Mouse (Mus musculus): ENCODE results near the gene Tmem259. TPM values are rescaled to one million over a fixed set of nuclear protein-coding genes. Genes with fewer than 3 reads are reported as not detected.

Gene Tmem259
- polyA plus RNA-seq, 1 experiment from 2014 or later: 7.0 TPM

DNA sequence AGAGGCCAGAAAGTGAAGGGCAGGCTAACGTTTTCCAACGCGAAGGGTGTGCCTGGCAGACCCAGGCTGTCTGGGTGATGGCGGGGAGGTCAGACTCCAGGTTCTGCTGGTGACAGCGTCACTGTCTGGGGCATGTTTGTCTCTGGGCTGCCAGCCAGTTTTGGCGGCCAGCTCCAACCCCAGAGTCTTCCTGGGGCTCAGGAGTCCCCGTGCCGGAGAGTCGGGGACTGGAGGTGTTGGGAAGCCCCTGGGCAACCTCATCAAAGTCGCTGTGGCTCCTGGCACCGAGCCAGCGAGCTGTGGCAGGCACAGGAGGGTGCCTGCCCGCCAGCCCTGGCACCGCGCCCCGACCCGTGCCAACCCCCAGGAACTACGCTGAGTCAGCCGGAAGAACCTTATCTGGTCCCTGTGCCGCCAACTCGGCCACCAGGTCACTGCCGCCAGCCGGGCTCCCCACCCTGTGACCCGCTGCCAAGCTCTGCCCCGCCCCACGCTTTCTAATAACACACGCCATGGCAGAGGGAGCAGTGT lies 47.2 kb downstream of the Tmem259 start:
- peak; percentile 54 for ATAC-seq
- Histone ChIP-seq H3K9me3 (ENCODE audit: control insufficient read depth, low read length) (no peaks in the 10 kb centered on the region), H3K4me3 (ENCODE audit: low read length) (peak overlapping the region; percentile 3; the same call in 1 of the 2 replicates), H3K4me1 (ENCODE audit: control insufficient read depth, insufficient read depth, low read length) (peaks cover 64% of the 10 kb centered on the region), H3K9ac (ENCODE audit: low read depth, low read length) (peak overlapping the region; percentile 46; the same call in 1 of the 2 replicates), H3K27ac (ENCODE audit: low read length) (peak overlapping the region; percentile 85), H3K27me3 (replicated peaks; ENCODE audit: control insufficient read depth, insufficient read depth, low read length) (no peaks in the 10 kb centered on the region), H3K36me3 (ENCODE audit: control insufficient read depth, insufficient read depth, low read length) (peaks cover 16% of the 10 kb centered on the region; the same call in 1 of the 2 replicates), H3K4me2 (ENCODE audit: low read depth, low read length) (peak overlapping the region; percentile 28)
- WGBS: 45% methylated on average over 27 of the region's 27 CpGs

DNA sequence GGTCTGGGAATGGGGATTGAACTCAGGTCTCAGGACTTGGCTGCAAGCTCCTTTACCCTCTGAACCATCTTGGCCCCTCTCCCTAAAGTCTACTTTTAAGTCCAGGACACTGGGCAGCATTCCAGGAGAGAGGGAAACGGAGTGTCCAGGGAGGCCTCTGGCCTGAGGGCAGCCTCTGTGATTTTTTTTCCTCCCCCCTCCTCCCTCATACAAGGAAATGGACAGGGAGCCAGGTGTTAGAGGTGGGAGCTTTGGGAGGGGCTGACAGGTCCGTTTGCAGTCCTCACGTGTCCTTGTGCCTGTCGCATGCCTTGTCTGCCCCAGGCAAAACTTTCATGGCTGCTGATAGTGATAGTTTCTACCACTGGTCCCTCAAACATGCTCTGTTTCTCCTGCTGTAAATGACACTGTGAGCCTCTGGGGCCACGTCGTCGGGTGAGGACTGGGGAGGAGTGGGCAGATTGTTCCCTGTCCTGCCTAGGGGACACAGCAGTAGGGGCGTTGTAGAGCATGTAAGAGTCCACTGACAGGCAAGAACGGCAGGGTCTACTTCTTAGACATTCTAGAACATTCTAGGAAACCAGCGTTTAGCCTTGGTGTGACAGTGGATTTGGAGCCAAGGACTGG lies 47.7 kb downstream of the Tmem259 start:
- Histone ChIP-seq H3K4me2 (ENCODE audit: low read depth, low read length) (peak overlapping the region; percentile 28), H3K4me1 (ENCODE audit: control insufficient read depth, insufficient read depth, low read length) (peaks cover 70% of the 10 kb centered on the region), H3K27me3 (replicated peaks; ENCODE audit: control insufficient read depth, insufficient read depth, low read length) (no peaks in the 10 kb centered on the region), H3K27ac (ENCODE audit: low read length) (peak overlapping the region; percentile 85), H3K9me3 (ENCODE audit: control insufficient read depth, low read length) (no peaks in the 10 kb centered on the region), H3K4me3 (ENCODE audit: low read length) (peak overlapping the region; percentile 3; the same call in 1 of the 2 replicates), H3K9ac (ENCODE audit: low read depth, low read length) (peak overlapping the region; percentile 46; the same call in 1 of the 2 replicates), H3K36me3 (ENCODE audit: control insufficient read depth, insufficient read depth, low read length) (peaks cover 21% of the 10 kb centered on the region; the same call in 1 of the 2 replicates)
- peak; percentile 10; the same call in 1 of the 2 replicates for ATAC-seq
- WGBS: 47% methylated on average over 10 of the region's 10 CpGs

DNA sequence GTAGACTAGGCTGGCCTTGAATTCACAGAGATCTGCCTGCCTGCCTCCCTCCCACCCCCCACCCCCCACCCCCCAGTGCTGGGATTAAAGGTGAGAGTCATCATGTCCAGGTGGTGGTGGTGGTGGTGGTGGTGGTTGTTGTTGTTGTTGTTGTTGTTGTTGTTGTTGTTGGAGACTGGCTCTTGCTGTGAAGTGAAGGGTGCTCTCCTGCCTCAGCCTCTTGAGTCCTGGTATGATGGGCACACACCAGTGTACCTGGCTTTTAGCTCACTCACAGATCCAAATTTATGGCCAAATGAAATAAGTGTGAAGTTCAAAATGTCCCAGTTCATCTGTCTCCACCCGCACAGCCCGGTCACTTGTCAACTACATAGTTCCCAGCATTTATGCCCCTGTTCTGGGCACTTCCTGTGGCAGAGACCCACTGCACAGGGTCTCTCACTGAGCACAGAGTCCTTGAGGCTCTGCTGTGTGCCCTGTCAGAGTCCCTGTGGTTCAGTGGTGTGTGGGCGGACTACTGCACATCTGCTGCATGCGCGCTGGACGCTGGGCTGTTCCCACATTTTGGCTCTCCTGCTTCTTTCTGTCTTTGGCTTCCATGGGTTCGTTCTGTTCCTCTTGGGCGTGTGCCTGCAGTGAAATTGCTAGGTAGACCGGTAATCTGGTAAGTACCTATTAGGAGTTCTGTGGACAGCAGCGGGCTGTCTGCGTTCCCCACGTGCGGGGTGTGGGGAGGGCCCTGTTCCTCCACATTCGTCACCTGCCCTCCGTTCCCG lies 49.1 kb downstream of the Tmem259 start:
- Histone ChIP-seq H3K36me3 (ENCODE audit: control insufficient read depth, insufficient read depth, low read length) (peaks cover 26% of the 10 kb centered on the region; the same call in 1 of the 2 replicates), H3K9ac (ENCODE audit: low read depth, low read length) (no peak overlapping the region), H3K4me3 (ENCODE audit: low read length) (no peak overlapping the region), H3K9me3 (ENCODE audit: control insufficient read depth, low read length) (no peaks in the 10 kb centered on the region), H3K4me2 (ENCODE audit: low read depth, low read length) (no peak overlapping the region), H3K27me3 (replicated peaks; ENCODE audit: control insufficient read depth, insufficient read depth, low read length) (no peaks in the 10 kb centered on the region), H3K27ac (ENCODE audit: low read length) (no peak overlapping the region), H3K4me1 (ENCODE audit: control insufficient read depth, insufficient read depth, low read length) (peaks cover 78% of the 10 kb centered on the region)
- no peak for ATAC-seq
- 85% methylated on average over 16 of the region's 16 CpGs for WGBS

DNA sequence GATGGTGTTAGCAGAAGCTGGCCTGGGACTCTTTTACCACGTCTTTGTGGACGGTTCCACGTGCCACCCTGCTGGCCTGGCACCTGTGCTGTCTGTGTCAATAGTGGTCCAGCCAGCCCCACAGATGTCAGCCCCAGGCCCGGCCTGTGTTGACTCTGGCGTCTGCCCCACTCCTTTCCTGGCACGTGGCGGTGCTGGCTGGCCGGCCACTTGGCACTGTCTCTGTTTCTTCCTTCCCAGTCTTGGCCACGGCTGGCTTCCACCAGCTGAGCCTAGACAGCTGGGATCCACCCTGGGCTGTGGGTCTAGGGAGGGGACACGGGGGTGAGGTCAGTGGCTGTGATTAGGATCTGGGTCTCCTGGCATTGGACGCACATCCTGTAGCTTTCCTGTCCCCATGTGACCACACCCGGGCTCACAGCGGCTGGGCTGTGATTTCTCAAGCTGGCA lies 49.8 kb downstream of the Tmem259 start:
- no peaks in the 10 kb centered on the region for H3K27me3 ChIP-seq (replicated peaks; ENCODE audit: control insufficient read depth, insufficient read depth, low read length)
- no peak overlapping the region for H3K4me2 ChIP-seq (ENCODE audit: low read depth, low read length)
- H3K27ac ChIP-seq (ENCODE audit: low read length): peak overlapping the region; percentile 49
- WGBS: 45% methylated on average over 13 of the region's 13 CpGs
- ATAC-seq: 0 out of 2 replicates have a peak, but pooled peaks have one; percentile 4
- peaks cover 24% of the 10 kb centered on the region; the same call in 1 of the 2 replicates for H3K36me3 ChIP-seq (ENCODE audit: control insufficient read depth, insufficient read depth, low read length)
- no peak overlapping the region for H3K4me3 ChIP-seq (ENCODE audit: low read length)
- H3K9me3 ChIP-seq (ENCODE audit: control insufficient read depth, low read length): no peaks in the 10 kb centered on the region
- H3K4me1 ChIP-seq (ENCODE audit: control insufficient read depth, insufficient read depth, low read length): peaks cover 80% of the 10 kb centered on the region
- peak overlapping the region; percentile 47 for H3K9ac ChIP-seq (ENCODE audit: low read depth, low read length)

DNA sequence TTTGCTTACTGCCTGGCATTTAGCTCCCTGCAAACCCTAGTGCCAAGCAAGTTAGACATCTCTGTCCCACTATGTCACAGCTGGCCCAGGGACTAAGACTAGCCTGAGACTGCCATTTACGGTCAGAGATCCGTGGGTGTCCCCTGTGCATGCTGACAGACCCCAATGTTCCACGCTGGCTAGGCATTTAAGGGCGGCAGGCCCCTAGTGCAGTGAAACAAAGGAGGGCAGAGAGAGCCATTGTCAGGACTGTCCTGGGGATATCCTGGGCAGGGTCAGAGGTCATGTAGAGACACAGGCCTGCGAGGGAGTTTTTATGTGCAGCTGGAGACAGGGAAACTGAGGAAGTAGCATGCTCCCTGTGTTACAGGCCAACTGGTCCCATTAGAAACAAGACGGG lies 50.3 kb downstream of the Tmem259 start:
- peak overlapping the region; percentile 49; the same call in 1 of the 2 replicates for H3K27ac ChIP-seq (ENCODE audit: low read length)
- no peak for ATAC-seq
- peaks cover 82% of the 10 kb centered on the region for H3K4me1 ChIP-seq (ENCODE audit: control insufficient read depth, insufficient read depth, low read length)
- no peaks in the 10 kb centered on the region for H3K9me3 ChIP-seq (ENCODE audit: control insufficient read depth, low read length)
- H3K4me2 ChIP-seq (ENCODE audit: low read depth, low read length): no peak overlapping the region
- H3K4me3 ChIP-seq (ENCODE audit: low read length): no peak overlapping the region
- H3K9ac ChIP-seq (ENCODE audit: low read depth, low read length): peak overlapping the region; percentile 47; the same call in 1 of the 2 replicates
- peaks cover 24% of the 10 kb centered on the region; the same call in 1 of the 2 replicates for H3K36me3 ChIP-seq (ENCODE audit: control insufficient read depth, insufficient read depth, low read length)
- no peaks in the 10 kb centered on the region for H3K27me3 ChIP-seq (replicated peaks; ENCODE audit: control insufficient read depth, insufficient read depth, low read length)
- 76% methylated on average over 6 of the region's 6 CpGs for WGBS

DNA sequence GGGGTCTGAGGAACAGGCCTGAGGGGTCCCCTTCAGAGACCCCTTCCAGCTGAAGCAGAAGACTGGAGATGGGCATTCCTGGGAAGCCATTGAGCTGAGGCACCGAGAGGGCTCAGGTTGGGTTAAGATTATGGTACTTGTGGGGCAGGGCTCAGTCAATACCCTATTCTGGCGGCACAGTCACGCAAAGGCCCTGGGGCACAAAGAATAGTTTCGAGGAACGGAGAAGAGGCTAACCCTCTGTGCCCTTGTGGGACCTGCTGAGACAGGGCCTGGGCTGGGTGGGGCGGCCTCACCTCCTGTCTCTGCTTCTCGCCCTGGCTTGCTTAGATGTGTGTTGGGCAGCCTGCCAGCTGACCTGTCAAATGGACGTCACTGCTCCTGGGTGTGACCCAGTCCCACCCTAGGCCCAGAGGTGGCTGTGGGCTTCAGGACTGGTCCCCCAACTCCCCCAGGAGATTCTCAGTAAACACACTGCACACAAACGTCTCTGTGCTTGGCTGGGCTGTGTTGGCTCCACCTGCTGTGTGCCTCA lies 50.9 kb downstream of the Tmem259 start:
- Histone ChIP-seq H3K27ac (ENCODE audit: low read length) (peak overlapping the region; percentile 51), H3K4me2 (ENCODE audit: low read depth, low read length) (no peak overlapping the region), H3K36me3 (ENCODE audit: control insufficient read depth, insufficient read depth, low read length) (peaks cover 24% of the 10 kb centered on the region; the same call in 1 of the 2 replicates), H3K9ac (ENCODE audit: low read depth, low read length) (0 out of 2 replicates have a peak overlapping the region, but pooled peaks have one; percentile 25), H3K4me1 (ENCODE audit: control insufficient read depth, insufficient read depth, low read length) (peaks cover 86% of the 10 kb centered on the region), H3K9me3 (ENCODE audit: control insufficient read depth, low read length) (no peaks in the 10 kb centered on the region), H3K27me3 (replicated peaks; ENCODE audit: control insufficient read depth, insufficient read depth, low read length) (no peaks in the 10 kb centered on the region), H3K4me3 (ENCODE audit: low read length) (no peak overlapping the region)
- no peak for ATAC-seq
- 61% methylated on average over 9 of the region's 9 CpGs for WGBS

DNA sequence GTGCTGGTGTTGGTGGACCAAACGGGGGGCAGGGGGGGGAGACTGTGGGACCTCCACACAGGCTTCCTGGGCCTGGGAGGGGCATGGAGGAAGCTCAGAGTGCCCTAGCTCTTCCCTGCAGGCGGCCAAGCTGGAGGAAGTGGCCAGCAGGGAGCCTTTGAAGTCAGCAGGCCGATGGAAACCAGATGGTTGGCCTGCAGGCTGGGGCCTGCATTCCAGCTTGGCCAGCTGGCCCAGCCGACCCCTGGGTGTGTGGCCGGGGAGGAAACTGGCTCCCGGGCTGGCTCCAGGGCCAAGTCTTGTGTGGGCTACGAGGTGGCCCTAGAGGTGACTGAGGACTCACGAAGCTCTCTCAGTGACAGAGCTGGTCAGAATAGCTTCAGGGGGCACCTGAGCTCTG lies 51.4 kb downstream of the Tmem259 start:
- Histone ChIP-seq H3K9ac (ENCODE audit: low read depth, low read length) (peak overlapping the region; percentile 21), H3K36me3 (ENCODE audit: control insufficient read depth, insufficient read depth, low read length) (peaks cover 21% of the 10 kb centered on the region; the same call in 1 of the 2 replicates), H3K9me3 (ENCODE audit: control insufficient read depth, low read length) (no peaks in the 10 kb centered on the region), H3K27me3 (replicated peaks; ENCODE audit: control insufficient read depth, insufficient read depth, low read length) (no peaks in the 10 kb centered on the region), H3K27ac (ENCODE audit: low read length) (peak overlapping the region; percentile 43), H3K4me2 (ENCODE audit: low read depth, low read length) (0 out of 2 replicates have a peak overlapping the region, but pooled peaks have one; percentile 6), H3K4me1 (ENCODE audit: control insufficient read depth, insufficient read depth, low read length) (peaks cover 86% of the 10 kb centered on the region), H3K4me3 (ENCODE audit: low read length) (no peak overlapping the region)
- no peak for ATAC-seq
- WGBS: 27% methylated on average over 8 of the region's 8 CpGs

DNA sequence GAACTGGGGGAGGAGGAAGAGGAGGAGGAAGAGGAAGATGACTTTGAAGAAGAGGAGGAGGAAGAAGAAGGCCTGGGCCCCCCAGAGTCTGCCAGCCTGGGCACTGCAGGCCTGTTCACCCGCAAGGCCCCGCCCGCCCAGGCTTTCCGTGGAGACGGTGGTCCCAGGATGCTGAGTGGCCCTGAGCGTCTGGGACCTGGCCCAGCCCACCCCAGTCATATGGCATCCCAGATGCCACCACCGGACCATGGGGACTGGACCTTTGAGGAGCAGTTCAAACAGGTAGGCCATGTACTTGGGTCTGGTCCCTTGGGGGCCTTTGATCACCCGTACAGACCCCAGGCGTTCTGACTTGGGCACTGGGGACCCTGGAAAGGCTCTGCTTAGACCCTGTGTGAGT lies 52.3 kb downstream of the Tmem259 start:
- no peak for ATAC-seq
- no peak overlapping the region for H3K27ac ChIP-seq (ENCODE audit: low read length)
- 0 out of 2 replicates have a peak overlapping the region, but pooled peaks have one; percentile 17 for H3K9ac ChIP-seq (ENCODE audit: low read depth, low read length)
- no peak overlapping the region for H3K4me3 ChIP-seq (ENCODE audit: low read length)
- H3K36me3 ChIP-seq (ENCODE audit: control insufficient read depth, insufficient read depth, low read length): peaks cover 21% of the 10 kb centered on the region; the same call in 1 of the 2 replicates
- no peak overlapping the region for H3K4me2 ChIP-seq (ENCODE audit: low read depth, low read length)
- no peaks in the 10 kb centered on the region for H3K9me3 ChIP-seq (ENCODE audit: control insufficient read depth, low read length)
- 70% methylated on average over 9 of the region's 9 CpGs for WGBS
- H3K27me3 ChIP-seq (replicated peaks; ENCODE audit: control insufficient read depth, insufficient read depth, low read length): no peaks in the 10 kb centered on the region
- peaks cover 77% of the 10 kb centered on the region for H3K4me1 ChIP-seq (ENCODE audit: control insufficient read depth, insufficient read depth, low read length)

DNA sequence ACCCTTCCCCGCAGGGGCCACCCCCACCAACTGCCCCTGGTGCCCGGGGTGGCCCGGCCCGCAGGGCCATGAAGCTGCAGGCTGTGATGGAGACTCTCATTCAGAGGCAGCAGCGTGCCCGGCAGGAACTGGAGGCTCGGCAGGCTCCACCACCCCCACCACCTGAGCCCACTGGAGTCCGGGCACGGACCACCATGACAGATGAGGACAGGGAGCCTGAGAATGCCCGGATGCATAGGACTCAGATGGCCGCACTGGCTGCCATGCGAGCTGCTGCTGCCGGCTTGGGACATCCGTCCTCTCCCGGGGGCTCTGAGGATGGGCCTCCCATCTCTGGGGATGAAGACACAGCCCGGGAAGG lies 53.3 kb downstream of the Tmem259 start:
- H3K36me3 ChIP-seq (ENCODE audit: control insufficient read depth, insufficient read depth, low read length): peaks cover 21% of the 10 kb centered on the region; the same call in 1 of the 2 replicates
- no peak overlapping the region for H3K27ac ChIP-seq (ENCODE audit: low read length)
- peaks cover 72% of the 10 kb centered on the region for H3K4me1 ChIP-seq (ENCODE audit: control insufficient read depth, insufficient read depth, low read length)
- H3K9me3 ChIP-seq (ENCODE audit: control insufficient read depth, low read length): no peaks in the 10 kb centered on the region
- no peak overlapping the region for H3K4me2 ChIP-seq (ENCODE audit: low read depth, low read length)
- H3K9ac ChIP-seq (ENCODE audit: low read depth, low read length): peak overlapping the region; percentile 43; the same call in 1 of the 2 replicates
- H3K27me3 ChIP-seq (replicated peaks; ENCODE audit: control insufficient read depth, insufficient read depth, low read length): no peaks in the 10 kb centered on the region
- 90% methylated on average over 16 of the region's 16 CpGs for WGBS
- H3K4me3 ChIP-seq (ENCODE audit: low read length): no peak overlapping the region
- ATAC-seq: no peak

All from intestine, embryonic 16.5 days (tissue).